Mouse (Mus musculus) ES-E14 (cell line): ENCODE measurements around the gene Ptprh.

Source experiments
- CHD2 ChIP-seq: IDR thresholded peaks from 2 replicates; pipeline ENCODE4 v1.6.1; 2014; ENCODE audit warnings: mild to moderate bottlenecking, low read depth, low read length, inconsistent platforms
- HCFC1 ChIP-seq: IDR thresholded peaks from 2 replicates; pipeline ENCODE4 v1.6.1; 2012; ENCODE audit warnings: low read length, inconsistent platforms, borderline replicate concordance; ENCODE audit not compliant: insufficient read depth
- ZNF384 ChIP-seq: IDR thresholded peaks from 2 replicates; pipeline ENCODE4 v1.6.1; 2012; ENCODE audit warnings: low read depth, low read length, inconsistent platforms

DNA sequence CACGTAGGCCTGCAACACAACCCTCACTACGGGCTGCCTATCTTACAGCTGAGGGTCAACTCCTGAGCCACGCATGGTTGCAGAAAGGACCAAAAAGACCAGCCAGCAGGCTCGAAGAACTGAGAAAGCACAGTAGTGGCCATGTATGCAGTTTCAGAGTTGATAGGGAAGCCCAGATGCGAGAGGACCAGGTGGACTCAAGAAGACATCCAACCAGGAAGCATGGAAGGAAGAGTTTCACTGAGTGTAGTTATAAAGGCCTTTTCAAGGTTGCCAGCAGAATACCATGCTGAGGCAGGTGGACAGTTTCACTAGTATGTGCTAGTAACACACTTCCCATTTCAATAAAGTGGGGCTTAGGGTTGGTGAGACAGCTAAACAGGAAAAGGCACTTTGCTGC is 48.9 kb upstream of the Ptprh start:
- no peak for TF ChIP-seq HCFC1
- no peak for TF ChIP-seq ZNF384
- TF ChIP-seq CHD2 = no peak
